Mouse (Mus musculus): Measurements from ENCODE around the gene Sst. TPM values are rescaled to one million over a fixed set of nuclear protein-coding genes. Genes with fewer than 3 reads are reported as not detected.

Sst gene
- polyA plus RNA-seq, 1 experiment from 2014 or later = 0.33 TPM

GRCm38 (mm10) chr16:23897486-23897885 is 6.7 kb upstream of the Sst start:
- H3K27ac ChIP-seq (ENCODE audit: low read depth, low read length) = no peak overlapping the region
- WGBS = 46% methylated on average over 5 of the region's 5 CpGs
- no peaks in the 10 kb centered on the region for H3K36me3 ChIP-seq (ENCODE audit: control insufficient read depth, insufficient read depth, low read length)
- H3K4me1 ChIP-seq (replicated peaks; ENCODE audit: control insufficient read depth, insufficient read depth, low read length) = no peaks in the 10 kb centered on the region
- no peaks in the 10 kb centered on the region for H3K9me3 ChIP-seq (ENCODE audit: control insufficient read depth, low read length)
- no peak overlapping the region; the same call in 1 of the 2 replicates for H3K4me2 ChIP-seq
- H3K9ac ChIP-seq (ENCODE audit: low read depth, low read length) = no peak overlapping the region
- DNase-seq (ENCODE audit: low spot score) = no peak
- no peak overlapping the region for H3K4me3 ChIP-seq (ENCODE audit: low read depth, low read length)
- no peak for ATAC-seq (replicated peaks; ENCODE audit: low FRiP score)
- H3K27me3 ChIP-seq (replicated peaks; ENCODE audit: control insufficient read depth, insufficient read depth, low read length) = no peaks in the 10 kb centered on the region

GRCm38 (mm10) chr16:23895135-23895534 is 4.4 kb upstream of the Sst start:
- Histone ChIP-seq H3K4me3 (ENCODE audit: low read depth, low read length) (no peak overlapping the region), H3K4me1 (replicated peaks; ENCODE audit: control insufficient read depth, insufficient read depth, low read length) (no peaks in the 10 kb centered on the region), H3K9ac (ENCODE audit: low read depth, low read length) (no peak overlapping the region), H3K4me2 (no peak overlapping the region), H3K27me3 (replicated peaks; ENCODE audit: control insufficient read depth, insufficient read depth, low read length) (peaks cover 10% of the 10 kb centered on the region), H3K27ac (ENCODE audit: low read depth, low read length) (no peak overlapping the region), H3K9me3 (ENCODE audit: control insufficient read depth, low read length) (no peaks in the 10 kb centered on the region; the same call in 1 of the 2 replicates), H3K36me3 (ENCODE audit: control insufficient read depth, insufficient read depth, low read length) (no peaks in the 10 kb centered on the region)
- ATAC-seq (replicated peaks; ENCODE audit: low FRiP score) = no peak
- no peak for DNase-seq (ENCODE audit: low spot score)
- 74% methylated on average over 3 of the region's 3 CpGs for WGBS

- 10% methylated on average over 9 of the region's 9 CpGs for WGBS
- Histone ChIP-seq H3K4me3 (ENCODE audit: low read depth, low read length) (no peak overlapping the region), H3K36me3 (ENCODE audit: control insufficient read depth, insufficient read depth, low read length) (no peaks in the 10 kb centered on the region), H3K9me3 (ENCODE audit: control insufficient read depth, low read length) (no peaks in the 10 kb centered on the region; the same call in 1 of the 2 replicates), H3K27me3 (replicated peaks; ENCODE audit: control insufficient read depth, insufficient read depth, low read length) (peaks cover 16% of the 10 kb centered on the region), H3K27ac (ENCODE audit: low read depth, low read length) (no peak overlapping the region), H3K9ac (ENCODE audit: low read depth, low read length) (no peak overlapping the region), H3K4me2 (no peak overlapping the region), H3K4me1 (replicated peaks; ENCODE audit: control insufficient read depth, insufficient read depth, low read length) (no peaks in the 10 kb centered on the region)
- ATAC-seq (replicated peaks; ENCODE audit: low FRiP score) (no peak), DNase-seq (ENCODE audit: low spot score) (no peak)
Measured at GRCm38 (mm10) chr16:23890151-23890550, 607 bp downstream of the Sst start.

GRCm38 (mm10) chr16:23887910-23888579 is 2.7 kb downstream of the Sst start:
- no peaks in the 10 kb centered on the region; the same call in 1 of the 2 replicates for H3K9me3 ChIP-seq (ENCODE audit: control insufficient read depth, low read length)
- no peaks in the 10 kb centered on the region for H3K36me3 ChIP-seq (ENCODE audit: control insufficient read depth, insufficient read depth, low read length)
- H3K9ac ChIP-seq (ENCODE audit: low read depth, low read length) = no peak overlapping the region
- no peaks in the 10 kb centered on the region for H3K4me1 ChIP-seq (replicated peaks; ENCODE audit: control insufficient read depth, insufficient read depth, low read length)
- H3K27me3 ChIP-seq (replicated peaks; ENCODE audit: control insufficient read depth, insufficient read depth, low read length) = peaks cover 16% of the 10 kb centered on the region
- no peak for DNase-seq (ENCODE audit: low spot score)
- no peak overlapping the region for H3K4me3 ChIP-seq (ENCODE audit: low read depth, low read length)
- no peak for ATAC-seq (replicated peaks; ENCODE audit: low FRiP score)
- 73% methylated on average over 10 of the region's 10 CpGs for WGBS
- H3K27ac ChIP-seq (ENCODE audit: low read depth, low read length) = no peak overlapping the region
- no peak overlapping the region for H3K4me2 ChIP-seq

GRCm38 (mm10) chr16:23885098-23885497 is 5.7 kb downstream of the Sst start:
- no peaks in the 10 kb centered on the region for H3K36me3 ChIP-seq (ENCODE audit: control insufficient read depth, insufficient read depth, low read length)
- H3K27ac ChIP-seq (ENCODE audit: low read depth, low read length) = no peak overlapping the region
- no peaks in the 10 kb centered on the region for H3K9me3 ChIP-seq (ENCODE audit: control insufficient read depth, low read length)
- peaks cover 5% of the 10 kb centered on the region for H3K27me3 ChIP-seq (replicated peaks; ENCODE audit: control insufficient read depth, insufficient read depth, low read length)
- ATAC-seq (replicated peaks; ENCODE audit: low FRiP score) = no peak
- WGBS = 74% methylated on average over 12 of the region's 12 CpGs
- no peak for DNase-seq (ENCODE audit: low spot score)
- no peaks in the 10 kb centered on the region for H3K4me1 ChIP-seq (replicated peaks; ENCODE audit: control insufficient read depth, insufficient read depth, low read length)
- H3K9ac ChIP-seq (ENCODE audit: low read depth, low read length) = no peak overlapping the region
- H3K4me3 ChIP-seq (ENCODE audit: low read depth, low read length) = no peak overlapping the region
- no peak overlapping the region for H3K4me2 ChIP-seq

- no peak overlapping the region for H3K4me3 ChIP-seq (ENCODE audit: low read depth, low read length)
- H3K27me3 ChIP-seq (replicated peaks; ENCODE audit: control insufficient read depth, insufficient read depth, low read length) = no peaks in the 10 kb centered on the region
- DNase-seq (ENCODE audit: low spot score) = no peak
- no peak for ATAC-seq (replicated peaks; ENCODE audit: low FRiP score)
- H3K4me1 ChIP-seq (replicated peaks; ENCODE audit: control insufficient read depth, insufficient read depth, low read length) = no peaks in the 10 kb centered on the region; the same call in 1 of the 2 replicates
- H3K36me3 ChIP-seq (ENCODE audit: control insufficient read depth, insufficient read depth, low read length) = no peaks in the 10 kb centered on the region
- H3K9me3 ChIP-seq (ENCODE audit: control insufficient read depth, low read length) = no peaks in the 10 kb centered on the region
- 55% methylated on average over 1 of the region's 1 CpGs for WGBS
- H3K27ac ChIP-seq (ENCODE audit: low read depth, low read length) = no peak overlapping the region
- H3K9ac ChIP-seq (ENCODE audit: low read depth, low read length) = no peak overlapping the region
- H3K4me2 ChIP-seq = no peak overlapping the region
Measured at GRCm38 (mm10) chr16:23855242-23855641, 35.5 kb downstream of the Sst start.

GRCm38 (mm10) chr16:23849720-23850119 is 41.0 kb downstream of the Sst start:
- Histone ChIP-seq H3K9ac (ENCODE audit: low read depth, low read length) (no peak overlapping the region), H3K27ac (ENCODE audit: low read depth, low read length) (no peak overlapping the region), H3K4me2 (no peak overlapping the region), H3K4me3 (ENCODE audit: low read depth, low read length) (no peak overlapping the region), H3K9me3 (ENCODE audit: control insufficient read depth, low read length) (no peaks in the 10 kb centered on the region), H3K36me3 (ENCODE audit: control insufficient read depth, insufficient read depth, low read length) (no peaks in the 10 kb centered on the region), H3K4me1 (replicated peaks; ENCODE audit: control insufficient read depth, insufficient read depth, low read length) (no peaks in the 10 kb centered on the region; the same call in 1 of the 2 replicates), H3K27me3 (replicated peaks; ENCODE audit: control insufficient read depth, insufficient read depth, low read length) (no peaks in the 10 kb centered on the region)
- DNase-seq (ENCODE audit: low spot score) (no peak), ATAC-seq (replicated peaks; ENCODE audit: low FRiP score) (no peak)

GRCm38 (mm10) chr16:23849176-23849575 is 41.6 kb downstream of the Sst start:
- Histone ChIP-seq H3K27me3 (replicated peaks; ENCODE audit: control insufficient read depth, insufficient read depth, low read length) (no peaks in the 10 kb centered on the region), H3K9ac (ENCODE audit: low read depth, low read length) (no peak overlapping the region), H3K36me3 (ENCODE audit: control insufficient read depth, insufficient read depth, low read length) (no peaks in the 10 kb centered on the region), H3K4me3 (ENCODE audit: low read depth, low read length) (no peak overlapping the region), H3K4me2 (no peak overlapping the region), H3K9me3 (ENCODE audit: control insufficient read depth, low read length) (no peaks in the 10 kb centered on the region), H3K4me1 (replicated peaks; ENCODE audit: control insufficient read depth, insufficient read depth, low read length) (no peaks in the 10 kb centered on the region; the same call in 1 of the 2 replicates), H3K27ac (ENCODE audit: low read depth, low read length) (no peak overlapping the region)
- DNase-seq (ENCODE audit: low spot score) = no peak
- ATAC-seq (replicated peaks; ENCODE audit: low FRiP score) = no peak

- H3K27ac ChIP-seq (ENCODE audit: low read depth, low read length) = no peak overlapping the region
- no peaks in the 10 kb centered on the region for H3K36me3 ChIP-seq (ENCODE audit: control insufficient read depth, insufficient read depth, low read length)
- ATAC-seq (replicated peaks; ENCODE audit: low FRiP score) (no peak), DNase-seq (ENCODE audit: low spot score) (no peak)
- no peak overlapping the region for H3K9ac ChIP-seq (ENCODE audit: low read depth, low read length)
- no peak overlapping the region for H3K4me2 ChIP-seq
- H3K27me3 ChIP-seq (replicated peaks; ENCODE audit: control insufficient read depth, insufficient read depth, low read length) = no peaks in the 10 kb centered on the region
- H3K4me3 ChIP-seq (ENCODE audit: low read depth, low read length) = no peak overlapping the region
- 64% methylated on average over 7 of the region's 7 CpGs for WGBS
- no peaks in the 10 kb centered on the region for H3K4me1 ChIP-seq (replicated peaks; ENCODE audit: control insufficient read depth, insufficient read depth, low read length)
- no peaks in the 10 kb centered on the region for H3K9me3 ChIP-seq (ENCODE audit: control insufficient read depth, low read length)
Measured at GRCm38 (mm10) chr16:23844622-23845021, 46.1 kb downstream of the Sst start.

All from liver, embryonic 11.5 days (tissue).